Mouse (Mus musculus) CH12.LX (cell line): ENCODE measurements around the gene Stox2. TPM values are rescaled to one million over a fixed set of nuclear protein-coding genes. Genes with fewer than 3 reads are reported as not detected.

ENCODE experiments used
- DNase-seq: peaks from one replicate; pipeline ENCODE4 v3.0.0-alpha.2; 2013; ENCODE audit errors: extremely low read depth
- H3K27ac ChIP-seq: 2 replicates; pipeline ENCODE4 v1.5.1; 2012; ENCODE audit warnings: low read depth, mild to moderate bottlenecking, control low read depth, moderate library complexity; ENCODE audit not compliant: insufficient read depth
- H3K27me3 ChIP-seq: replicated peaks from 2 replicates; pipeline ENCODE3; 2012; ENCODE audit warnings: inconsistent platforms
- H3K36me3 ChIP-seq, 2 experiments: replicated peaks in 1 of 2; 2 replicates each; pipeline versions ENCODE3 to v1.6.1; 2012; ENCODE audit warnings: inconsistent platforms in 1 of 2, low read length in 1 of 2, mild to moderate bottlenecking in 1 of 2, mixed read lengths in 1 of 2, moderate library complexity in 1 of 2; ENCODE audit not compliant: control insufficient read depth in 1 of 2, insufficient read depth in 1 of 2
- H3K4me1 ChIP-seq, 2 experiments: 2 replicates each; pipeline ENCODE4 v1.6.1; 2012; ENCODE audit warnings: inconsistent platforms in 1 of 2, moderate library complexity in 1 of 2; ENCODE audit not compliant: insufficient read depth in 2 of 2, control insufficient read depth in 1 of 2
- H3K4me2 ChIP-seq: 2 replicates; pipeline ENCODE4 v1.6.1; 2012; ENCODE audit warnings: low read depth, mild to moderate bottlenecking, control low read depth; ENCODE audit not compliant: poor library complexity, insufficient read depth, severe bottlenecking
- H3K4me3 ChIP-seq, 3 experiments: fragments of 150-350 bp in 1 of 3; sonication (generic) in 1 of 3; replicated peaks in 1 of 3; 2 replicates each; pipeline versions ENCODE3 to v1.5.1; 2011 to 2012; ENCODE audit warnings: low read depth in 2 of 3, low read length in 2 of 3, mild to moderate bottlenecking in 2 of 3, moderate library complexity in 2 of 3, control low read depth in 1 of 3, improper control_type of control experiment in 1 of 3, inconsistent platforms in 1 of 3, mixed read lengths in 1 of 3; ENCODE audit not compliant: poor library complexity in 1 of 3
- H3K79me2 ChIP-seq: replicated peaks from 2 replicates; pipeline ENCODE4 v1.6.1; 2012; ENCODE audit warnings: mild to moderate bottlenecking, moderate library complexity; ENCODE audit not compliant: control insufficient read depth, poor library complexity, insufficient read depth, severe bottlenecking; ENCODE audit errors: extremely low read depth
- H3K9ac ChIP-seq: 2 replicates; pipeline ENCODE4 v1.6.1; 2012; ENCODE audit warnings: low read depth, mild to moderate bottlenecking, control low read depth, moderate library complexity; ENCODE audit not compliant: insufficient read depth
- H3K9me3 ChIP-seq: replicated peaks from 2 replicates; pipeline ENCODE3; 2012; ENCODE audit warnings: low read length, inconsistent platforms, mixed read lengths
- BHLHE40 ChIP-seq: IDR thresholded peaks from 2 replicates; pipeline ENCODE4 v1.6.1; 2011; ENCODE audit warnings: mild to moderate bottlenecking, low read depth, low read length, improper control_type of control experiment
- CHD1 ChIP-seq: IDR thresholded peaks from 2 replicates; pipeline ENCODE4 v1.6.1; 2012; ENCODE audit warnings: low read depth, low read length, improper control_type of control experiment, inconsistent platforms
- E2F4 ChIP-seq: IDR thresholded peaks from 2 replicates; pipeline ENCODE4 v1.6.1; 2011; ENCODE audit warnings: low read depth, low read length, improper control_type of control experiment; ENCODE audit not compliant: insufficient replicate concordance
- JUN ChIP-seq: IDR thresholded peaks from 2 replicates; pipeline ENCODE4 v1.6.1; 2011; ENCODE audit warnings: low read depth, mild to moderate bottlenecking, low read length, improper control_type of control experiment, moderate library complexity; ENCODE audit not compliant: insufficient read depth
- JUND ChIP-seq: conservative IDR thresholded peaks from 2 replicates; pipeline ENCODE4 v1.6.1; 2011; ENCODE audit warnings: low read depth, low read length, improper control_type of control experiment
- KAT2A ChIP-seq: IDR thresholded peaks from 2 replicates; pipeline ENCODE4 v1.6.1; 2012; ENCODE audit warnings: low read length, improper control_type of control experiment, inconsistent platforms; ENCODE audit not compliant: insufficient replicate concordance
- MAFK ChIP-seq: IDR thresholded peaks from 2 replicates; pipeline ENCODE4 v1.6.1; 2011; ENCODE audit warnings: low read length, improper control_type of control experiment; ENCODE audit not compliant: insufficient replicate concordance
- MAX ChIP-seq: IDR thresholded peaks from 2 replicates; pipeline ENCODE4 v1.6.1; 2011; ENCODE audit warnings: low read length, improper control_type of control experiment
- MAZ ChIP-seq: IDR thresholded peaks from 2 replicates; pipeline ENCODE4 v1.6.1; 2012; ENCODE audit warnings: low read depth, mild to moderate bottlenecking, inconsistent platforms, low read length, improper control_type of control experiment, moderate library complexity
- PAX5 ChIP-seq: IDR thresholded peaks from 2 replicates; pipeline ENCODE4 v1.6.1; 2012; ENCODE audit warnings: low read length, inconsistent platforms, mixed read lengths
- SIN3A ChIP-seq: IDR thresholded peaks from 2 replicates; pipeline ENCODE4 v1.6.1; 2012; ENCODE audit warnings: low read length, improper control_type of control experiment, inconsistent platforms
- TBP ChIP-seq: conservative IDR thresholded peaks from 2 replicates; pipeline ENCODE4 v1.6.1; 2011; ENCODE audit warnings: low read depth, low read length, improper control_type of control experiment
- UBTF ChIP-seq: IDR thresholded peaks from 2 replicates; pipeline ENCODE4 v1.6.1; 2012; ENCODE audit warnings: low read depth, mild to moderate bottlenecking, inconsistent platforms, low read length, improper control_type of control experiment, moderate library complexity
- USF1 ChIP-seq: IDR thresholded peaks from 2 replicates; pipeline ENCODE4 v1.6.1; 2014; ENCODE audit warnings: low read depth, mild to moderate bottlenecking, inconsistent platforms, low read length, improper control_type of control experiment
- USF2 ChIP-seq: conservative IDR thresholded peaks from 2 replicates; pipeline ENCODE4 v1.6.1; 2011; ENCODE audit warnings: low read depth, low read length, improper control_type of control experiment
- ZKSCAN1 ChIP-seq: IDR thresholded peaks from 2 replicates; pipeline ENCODE4 v1.6.1; 2012; ENCODE audit warnings: low read depth, inconsistent platforms, low read length, improper control_type of control experiment, borderline replicate concordance
- ZMIZ1 ChIP-seq: IDR thresholded peaks from 2 replicates; pipeline ENCODE4 v1.6.1; 2012; ENCODE audit warnings: low read depth, mild to moderate bottlenecking, inconsistent platforms, low read length, improper control_type of control experiment
- dilution Hi-C: fragments of 300-500 bp; cut with MboI; formaldehyde crosslinking; loops from 2 replicates; pipeline ENCODE4 v1.14.3; 2020; ENCODE audit warnings: low sequenced_read_pairs; ENCODE audit not compliant: extremely low pct_unique_long_range_greater_than_20kb, extremely low pct_ligation_motif_present
- in situ Hi-C: fragments of 300-500 bp; cut with MboI; formaldehyde crosslinking; loops from 3 replicates; pipeline ENCODE4 v1.14.3; 2019; ENCODE audit warnings: low sequenced_read_pairs, low pct_ligation_motif_present, low pct_unique_long_range_greater_than_20kb, mixed read lengths
- polyA plus RNA-seq: library from polyadenylated mRNA; unstranded; fragments of >175 nt; gene quantifications from 2 replicates; pipeline ENCODE4 v1.2.1, GENCODE M21; 2012; ENCODE audit warnings: low read depth; ENCODE audit not compliant: insufficient read length
- total RNA-seq, 2 experiments: library from RNA; depleted of rRNA; stranded (reverse); fragments of 300-350 nt in 1 of 2; fragments of >200 nt in 1 of 2; gene quantifications; 2 replicates each; pipeline ENCODE4 v1.2.3; 2012 to 2014

Stox2 gene
- total and polyA plus RNA-seq, 3 experiments, result 0.23 to 1.0 (median 0.42) TPM

GRCm38 (mm10) chr8:47376651-47377050, 69.5 kb downstream of the Stox2 start:
- Histone ChIP-seq H3K27ac (no peak overlapping the region), H3K27me3 (no peaks in the 10 kb centered on the region), H3K9ac (no peak overlapping the region), H3K4me1 (peaks cover 3 to 7% of the 10 kb centered on the region in 2 experiments; a peak in 3 of 4 replicates), H3K4me2 (no peak overlapping the region), H3K36me3 (no peaks in the 10 kb centered on the region), H3K9me3 (no peaks in the 10 kb centered on the region), H3K4me3 (no peak overlapping the region), H3K79me2 (no peaks in the 10 kb centered on the region)
- in situ Hi-C loops (loop anchor here (5.0 to 25.0 kb wide), 5 partner anchors 311 to 1089 kb away; partner anchors contain the start of genes Cenpu, Helt and Ing2), dilution Hi-C loops (no loop called here)
- DNase-seq, result no peak
- no peak for TF ChIP-seq JUN
- TF ChIP-seq BHLHE40, result no peak
- no peak for TF ChIP-seq USF2
- TF ChIP-seq JUND, result no peak
- TF ChIP-seq MAFK, result no peak
- TF ChIP-seq MAZ, result no peak
- TF ChIP-seq TBP, result no peak
- no peak for TF ChIP-seq ZKSCAN1
- no peak for TF ChIP-seq USF1
- TF ChIP-seq SIN3A, result no peak
- no peak for TF ChIP-seq PAX5
- no peak for TF ChIP-seq CHD1

GRCm38 (mm10) chr8:47373757-47374156, 72.4 kb downstream of the Stox2 start:
- DNase-seq, result no peak
- in situ Hi-C loops (loop anchor here (10.0 kb wide), 1 partner anchor 709 kb away; no protein-coding TSS in a partner anchor), dilution Hi-C loops (no loop called here)
- TF ChIP-seq ZMIZ1 (no peak), KAT2A (no peak), UBTF (no peak), CHD1 (no peak), E2F4 (no peak), MAX (no peak), USF1 (no peak)
- Histone ChIP-seq H3K27ac (no peak overlapping the region), H3K36me3 (no peaks in the 10 kb centered on the region), H3K79me2 (no peaks in the 10 kb centered on the region), H3K4me3 (no peak overlapping the region), H3K9ac (no peak overlapping the region), H3K9me3 (no peaks in the 10 kb centered on the region), H3K4me1 (peaks cover 0 to 18% of the 10 kb centered on the region in 2 experiments; a peak in 2 of 4 replicates), H3K4me2 (no peak overlapping the region), H3K27me3 (no peaks in the 10 kb centered on the region)
